Mouse (Mus musculus) cerebellum, adult 11-12 months (tissue): Measurements from ENCODE around the gene Dnaja3.

ENCODE experiments used
- DNase-seq: peaks from one replicate; pipeline ENCODE4 v3.0.0; 2022

Gene Dnaja3

DNA sequence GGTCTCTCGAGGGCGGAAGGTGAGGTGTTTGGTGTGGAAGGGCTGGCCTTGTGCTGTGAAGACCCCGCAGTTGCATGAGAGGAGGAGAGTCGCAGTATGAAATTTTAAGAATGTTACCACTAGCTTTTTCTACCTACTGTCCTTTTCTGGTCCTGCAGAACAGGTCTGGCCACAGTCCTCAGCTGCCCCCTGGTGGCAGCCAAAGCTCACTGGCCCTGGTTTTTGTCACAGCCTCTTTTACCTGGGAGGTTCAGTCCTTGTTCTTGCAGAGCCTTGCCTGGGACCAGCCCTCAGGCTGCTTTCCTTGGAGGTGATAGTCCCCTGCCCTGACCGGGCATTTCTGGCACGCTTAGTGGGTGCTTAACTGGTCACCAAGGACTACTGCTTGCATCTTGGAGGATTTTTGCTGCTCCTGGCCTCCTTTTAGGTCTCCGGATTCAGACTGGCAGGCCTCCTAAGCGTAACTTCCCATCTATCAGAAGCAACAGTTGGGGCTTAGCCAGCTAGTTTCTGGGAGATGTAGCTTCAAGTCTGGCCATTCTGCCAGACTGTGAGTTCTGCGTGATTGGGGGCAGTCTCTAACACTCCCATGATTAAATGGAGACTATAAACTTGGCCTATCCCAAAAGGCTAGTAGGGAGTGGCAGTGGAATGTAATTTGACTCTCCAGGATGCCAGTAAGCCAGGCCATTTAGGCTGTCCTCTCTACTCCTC lies 31.8 kb upstream of the Dnaja3 start:
- peak; percentile 83 for DNase-seq

- DNase-seq, result no peak
Observed at GRCm38 (mm10) chr16:4608532-4609059, 31.2 kb upstream of the Dnaja3 start.

GRCm38 (mm10) chr16:4611193-4611592 lies 28.6 kb upstream of the Dnaja3 start:
- DNase-seq, result no peak

DNA sequence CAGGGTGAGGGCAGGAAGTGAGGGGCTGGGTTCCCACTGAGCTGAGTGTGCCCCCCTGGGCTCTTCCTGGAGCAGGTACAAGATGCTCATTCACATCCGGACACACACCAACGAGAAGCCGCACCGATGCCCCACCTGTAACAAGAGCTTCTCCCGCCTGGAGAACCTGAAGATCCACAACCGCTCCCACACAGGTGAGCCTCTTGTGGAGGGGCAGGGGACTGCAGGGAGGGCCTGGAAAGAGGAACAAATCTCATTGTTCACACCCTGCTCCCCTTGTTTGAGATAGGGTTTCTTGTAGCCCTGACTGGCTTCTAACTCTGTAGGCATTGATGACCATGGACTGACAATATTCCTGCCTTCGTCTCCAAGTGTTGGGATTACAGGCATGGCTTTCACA lies 28.1 kb upstream of the Dnaja3 start:
- no peak for DNase-seq

- no peak for DNase-seq
Observed at GRCm38 (mm10) chr16:4613736-4614135, 26.1 kb upstream of the Dnaja3 start.

GRCm38 (mm10) chr16:4614639-4615038 lies 25.1 kb upstream of the Dnaja3 start:
- no peak for DNase-seq

GRCm38 (mm10) chr16:4615297-4615696 lies 24.5 kb upstream of the Dnaja3 start:
- no peak for DNase-seq

DNA sequence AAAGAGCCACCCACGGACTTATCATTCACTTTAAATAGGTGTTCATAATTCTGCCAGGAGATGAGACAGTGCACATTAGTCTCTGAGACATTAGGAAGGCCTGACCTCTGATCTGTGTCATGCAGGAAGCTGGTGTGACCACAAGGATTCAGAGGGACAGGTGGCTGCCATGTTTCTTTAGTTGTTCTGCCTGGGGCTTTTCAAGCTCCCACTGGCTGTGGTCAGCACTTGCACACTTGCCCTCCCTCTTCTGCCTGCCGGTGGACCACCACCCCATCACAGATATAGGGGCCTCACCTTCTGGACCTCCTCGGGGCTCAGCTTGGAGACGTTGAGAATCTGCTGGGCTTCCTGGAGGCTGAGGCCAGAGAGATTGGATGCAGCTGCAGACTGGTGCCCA lies 23.0 kb upstream of the Dnaja3 start:
- no peak for DNase-seq

DNA sequence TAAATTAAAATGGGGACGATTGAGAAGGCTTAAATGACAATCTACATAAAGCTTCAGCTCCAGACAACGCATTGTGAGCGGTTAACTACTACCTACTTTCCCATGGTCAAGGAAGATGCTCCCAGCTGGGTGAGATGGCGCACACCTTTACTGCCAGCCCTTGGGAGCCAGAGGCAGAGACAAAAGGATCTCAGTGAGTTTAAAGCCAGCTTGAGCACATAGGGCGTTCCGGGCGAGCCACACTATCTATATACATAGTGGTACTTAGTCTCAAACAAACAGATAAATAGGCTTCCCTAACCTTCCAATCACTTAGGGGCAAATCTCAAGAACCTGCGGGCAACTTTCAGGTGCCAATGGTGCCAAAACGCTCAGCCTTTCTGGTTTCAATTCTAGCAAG lies 15.7 kb upstream of the Dnaja3 start:
- no peak for DNase-seq

GRCm38 (mm10) chr16:4624481-4625110 lies 15.2 kb upstream of the Dnaja3 start, which contains the start of gene Pam16:
Pam16 (minus strand) TSS chr16:4624988.
- DNase-seq, result peak; percentile 92

DNA sequence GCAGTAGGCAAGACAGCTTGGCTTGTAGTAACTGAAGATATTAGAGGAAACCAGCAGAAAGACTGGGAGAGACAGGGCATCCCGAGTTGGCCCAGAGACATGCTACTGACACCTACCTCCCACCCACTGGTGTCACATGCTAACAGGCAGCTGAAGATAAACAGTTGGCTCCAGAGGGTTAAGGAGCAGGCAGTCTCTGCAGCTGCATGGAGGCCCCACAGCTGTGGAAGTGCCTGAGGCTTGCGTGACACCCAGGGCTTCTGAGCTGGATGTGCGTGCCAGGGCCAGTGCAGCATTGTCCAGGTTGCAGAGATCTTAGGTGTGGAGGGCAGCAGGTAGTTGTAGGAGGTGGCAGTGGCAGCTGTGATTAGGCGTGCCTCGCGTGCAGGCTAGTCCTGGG lies 12.7 kb upstream of the Dnaja3 start:
- DNase-seq, result no peak

- DNase-seq, result no peak
Observed at GRCm38 (mm10) chr16:4628898-4629419, 10.8 kb upstream of the Dnaja3 start.

GRCm38 (mm10) chr16:4629950-4630349 lies 9.8 kb upstream of the Dnaja3 start:
- peak; percentile 74 for DNase-seq

- DNase-seq, result no peak
Observed at GRCm38 (mm10) chr16:4632050-4632449, 7.7 kb upstream of the Dnaja3 start.

GRCm38 (mm10) chr16:4633661-4634060 lies 6.1 kb upstream of the Dnaja3 start:
- DNase-seq, result no peak

- DNase-seq, result no peak
Observed at GRCm38 (mm10) chr16:4634681-4635080, 5.1 kb upstream of the Dnaja3 start.

GRCm38 (mm10) chr16:4635760-4636159 lies 4.0 kb upstream of the Dnaja3 start:
- DNase-seq, result no peak

- no peak for DNase-seq
Observed at GRCm38 (mm10) chr16:4638891-4639390, 848 bp upstream of the Dnaja3 start.

DNA sequence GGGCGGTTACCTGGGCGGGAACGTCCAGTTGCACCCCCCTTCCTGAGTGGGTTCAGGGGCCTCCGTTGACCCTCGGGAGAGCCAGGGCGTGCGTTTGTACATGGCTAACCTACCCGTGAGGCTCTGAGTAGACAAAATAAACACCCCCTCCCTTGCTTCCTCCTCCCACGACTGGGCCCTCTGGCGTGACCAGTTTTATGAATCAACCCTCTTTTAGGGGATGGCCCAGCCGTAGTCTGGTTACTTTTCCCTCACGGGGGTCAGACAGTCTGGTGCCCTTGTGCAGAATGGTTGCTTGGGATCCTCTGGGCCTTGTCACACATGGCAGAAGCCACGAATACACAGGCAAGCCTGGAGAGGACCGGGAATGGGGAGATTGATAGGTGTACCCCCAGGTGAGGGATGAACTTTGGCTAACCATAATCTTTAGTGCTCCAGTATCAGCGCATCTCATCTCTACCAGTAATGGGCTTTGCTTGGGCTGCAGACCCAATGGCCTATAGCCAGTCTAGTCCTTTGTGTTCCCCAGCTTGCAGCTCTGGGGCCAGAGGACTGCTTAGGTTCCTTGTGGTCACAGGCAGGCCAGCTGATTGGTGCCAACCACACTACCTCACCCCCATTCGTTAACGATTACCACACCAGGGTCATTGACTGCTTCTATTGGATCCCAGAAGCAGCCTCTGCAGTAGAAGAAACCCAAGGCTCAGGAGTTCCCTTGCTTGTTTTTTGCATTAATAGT lies 647 bp downstream of the Dnaja3 start:
- DNase-seq, result no peak

DNA sequence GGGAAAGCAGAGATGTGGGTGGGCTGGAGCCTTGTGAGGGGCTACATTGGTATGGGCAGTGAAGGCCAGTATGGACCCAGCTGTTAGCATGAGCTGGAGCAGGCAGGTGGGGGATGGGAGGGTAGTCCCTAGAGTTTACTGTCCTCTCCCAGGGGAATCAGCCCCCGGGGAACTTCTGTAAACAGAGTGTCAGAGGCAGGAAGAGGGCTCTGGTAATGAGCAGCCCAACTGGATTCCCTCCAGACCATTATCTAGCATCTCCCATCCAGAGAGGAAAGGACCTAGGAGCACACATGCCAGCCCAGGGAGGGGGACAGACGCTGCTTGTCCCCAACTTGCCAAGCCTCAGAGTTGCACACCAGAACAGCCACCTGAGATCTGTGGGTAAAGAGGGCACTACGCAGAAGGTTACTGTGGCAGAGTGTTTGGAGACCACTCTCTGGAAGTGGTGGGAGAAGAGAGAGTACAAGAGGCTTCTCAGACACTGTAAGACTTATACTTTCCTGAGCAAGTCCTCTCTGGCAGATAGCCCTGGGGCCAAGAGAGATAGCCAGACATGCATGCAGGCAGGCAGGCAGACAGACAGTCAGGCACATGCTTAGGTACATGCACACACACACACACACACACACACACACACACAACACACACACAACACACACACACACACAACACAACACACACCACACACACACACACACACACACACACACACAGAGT lies 1.5 kb downstream of the Dnaja3 start:
- no peak for DNase-seq

GRCm38 (mm10) chr16:4642190-4642589 lies 2.4 kb downstream of the Dnaja3 start:
- DNase-seq, result no peak

DNA sequence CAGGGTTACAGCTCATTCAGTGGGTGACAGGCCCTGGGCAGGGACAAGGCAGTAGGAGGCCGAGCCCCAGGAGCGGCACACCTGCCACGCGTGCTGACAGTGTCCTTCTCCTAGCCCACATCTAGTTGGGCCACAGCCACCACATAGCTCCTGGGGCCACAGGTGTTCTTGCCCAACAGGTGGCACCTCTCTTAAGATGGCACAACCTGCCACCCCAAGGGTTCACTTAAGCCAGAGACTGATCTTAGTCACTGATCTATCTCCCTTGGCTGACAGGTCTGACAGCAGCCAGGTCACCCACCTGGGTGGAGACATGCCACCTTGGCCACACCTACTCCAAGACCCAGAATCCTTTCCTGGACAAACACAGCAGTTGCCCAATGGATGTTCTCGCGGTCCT lies 3.1 kb downstream of the Dnaja3 start:
- peak; percentile 23 for DNase-seq
